Mouse (Mus musculus) E14TG2a.4 (cell line): ENCODE results near the gene Cpvl.

Source experiments
- H3K27me3 ChIP-seq: 2 replicates; pipeline ENCODE4 v1.6.1; 2014; ENCODE audit warnings: low read length, control low read depth; ENCODE audit not compliant: insufficient read depth
- H3K36me3 ChIP-seq: 2 replicates; pipeline ENCODE4 v1.6.1; 2014; ENCODE audit warnings: low read length, control low read depth; ENCODE audit not compliant: insufficient read depth
- H3K4me1 ChIP-seq: replicated peaks from 2 replicates; pipeline ENCODE4 v1.6.1; 2014; ENCODE audit warnings: low read depth, low read length, control low read depth
- H3K4me3 ChIP-seq: replicated peaks from 2 replicates; pipeline ENCODE4 v1.5.1; 2014; ENCODE audit warnings: mild to moderate bottlenecking, low read length
- H3K9me3 ChIP-seq: 2 replicates; pipeline ENCODE4 v1.6.1; 2014; ENCODE audit warnings: low read length, control low read depth
- CTCF ChIP-seq: conservative IDR thresholded peaks from 2 replicates; pipeline ENCODE4 v1.5.1; 2014; ENCODE audit warnings: low read length
- NANOG ChIP-seq: IDR thresholded peaks from 2 replicates; pipeline ENCODE4 v1.6.1; 2014; ENCODE audit warnings: borderline replicate concordance, low read length, mixed read lengths
- POU5F1 ChIP-seq: IDR thresholded peaks from 2 replicates; pipeline ENCODE4 v1.6.1; 2014; ENCODE audit warnings: low read length, borderline replicate concordance

Gene Cpvl

DNA sequence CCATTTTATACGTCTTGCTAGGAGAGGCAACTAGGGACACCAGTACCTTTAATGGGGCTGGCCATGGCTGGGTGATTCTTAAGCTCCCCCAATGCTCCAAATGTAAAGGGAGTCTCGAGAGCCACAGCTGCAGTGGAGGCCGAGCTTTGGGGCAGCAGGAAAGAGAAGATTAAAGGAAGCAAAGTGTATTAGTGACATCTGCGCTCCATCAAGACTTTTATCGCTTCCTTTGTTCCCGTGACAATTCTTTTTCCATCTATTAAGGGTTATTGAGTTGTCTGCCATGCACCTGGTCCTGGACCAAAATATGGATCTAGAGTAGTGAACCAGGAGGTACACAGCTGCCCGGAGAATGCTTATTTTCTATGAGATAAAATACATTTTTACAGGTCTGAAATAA, 65.3 kb downstream of the Cpvl start:
- no peaks in the 10 kb centered on the region for H3K9me3 ChIP-seq
- H3K36me3 ChIP-seq, result no peaks in the 10 kb centered on the region
- TF ChIP-seq CTCF (no peak), POU5F1 (no peak), NANOG (no peak)
- peaks cover 10% of the 10 kb centered on the region for H3K4me1 ChIP-seq
- H3K27me3 ChIP-seq, result no peaks in the 10 kb centered on the region
- H3K4me3 ChIP-seq, result no peak overlapping the region

- H3K4me1 ChIP-seq, result peaks cover 19% of the 10 kb centered on the region
- TF ChIP-seq CTCF (no peak), POU5F1 (no peak), NANOG (no peak)
- no peaks in the 10 kb centered on the region for H3K9me3 ChIP-seq
- H3K4me3 ChIP-seq, result no peak overlapping the region
- no peaks in the 10 kb centered on the region for H3K36me3 ChIP-seq
- no peaks in the 10 kb centered on the region for H3K27me3 ChIP-seq
Measured at GRCm38 (mm10) chr6:53912112-53912782, 66.2 kb downstream of the Cpvl start.

DNA sequence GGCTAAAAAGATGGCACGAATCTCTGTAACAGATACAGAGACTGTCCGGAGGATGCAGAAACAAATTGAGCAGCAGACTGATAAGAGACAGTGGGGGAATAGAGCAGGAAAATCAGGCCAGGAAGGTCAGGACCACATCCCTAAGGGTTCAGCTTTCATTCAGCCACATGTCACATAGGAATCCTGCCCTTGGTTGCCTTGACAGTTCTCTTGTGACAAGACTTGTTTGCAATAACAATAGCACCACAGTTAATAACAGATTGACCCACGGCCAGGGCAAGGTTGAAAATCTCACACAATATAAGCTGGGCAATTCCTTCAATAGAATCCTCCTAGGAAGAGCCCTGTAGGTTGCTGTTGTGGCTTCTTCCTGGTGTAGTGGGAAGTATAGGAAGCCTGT, 68.5 kb downstream of the Cpvl start:
- no peaks in the 10 kb centered on the region for H3K36me3 ChIP-seq
- TF ChIP-seq POU5F1 (no peak), NANOG (no peak), CTCF (no peak)
- no peak overlapping the region for H3K4me3 ChIP-seq
- no peaks in the 10 kb centered on the region for H3K27me3 ChIP-seq
- peaks cover 19% of the 10 kb centered on the region for H3K4me1 ChIP-seq
- no peaks in the 10 kb centered on the region for H3K9me3 ChIP-seq

DNA sequence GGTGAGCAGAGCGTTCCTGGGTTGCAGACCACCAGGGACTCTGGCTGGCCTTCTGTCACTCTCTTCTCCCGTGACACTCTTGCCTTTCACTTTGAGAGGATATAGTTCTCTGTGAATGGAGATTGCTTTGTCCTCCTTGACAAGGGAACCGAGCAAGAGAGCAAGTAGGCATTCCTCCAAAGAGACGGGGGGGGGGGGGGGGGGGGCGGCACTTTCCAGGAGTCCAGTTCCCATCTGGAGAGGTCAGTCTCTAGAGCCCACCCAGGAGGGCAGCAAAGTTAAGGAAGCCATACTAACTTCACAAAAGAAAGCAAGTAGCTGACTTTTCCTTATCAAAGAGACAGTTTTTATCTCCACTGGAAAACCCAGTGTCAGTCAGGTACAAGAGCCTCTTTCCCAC, 69.0 kb downstream of the Cpvl start:
- peaks cover 19% of the 10 kb centered on the region for H3K4me1 ChIP-seq
- H3K9me3 ChIP-seq, result no peaks in the 10 kb centered on the region
- no peak for TF ChIP-seq POU5F1
- TF ChIP-seq CTCF, result no peak
- no peak for TF ChIP-seq NANOG
- H3K36me3 ChIP-seq, result no peaks in the 10 kb centered on the region
- no peaks in the 10 kb centered on the region for H3K27me3 ChIP-seq
- no peak overlapping the region for H3K4me3 ChIP-seq

- H3K9me3 ChIP-seq, result no peaks in the 10 kb centered on the region
- H3K4me3 ChIP-seq, result no peak overlapping the region
- H3K27me3 ChIP-seq, result no peaks in the 10 kb centered on the region
- no peaks in the 10 kb centered on the region for H3K36me3 ChIP-seq
- peaks cover 19% of the 10 kb centered on the region for H3K4me1 ChIP-seq
- TF ChIP-seq POU5F1, result no peak
- no peak for TF ChIP-seq NANOG
- no peak for TF ChIP-seq CTCF
Measured at GRCm38 (mm10) chr6:53906871-53907270, 71.6 kb downstream of the Cpvl start.

DNA sequence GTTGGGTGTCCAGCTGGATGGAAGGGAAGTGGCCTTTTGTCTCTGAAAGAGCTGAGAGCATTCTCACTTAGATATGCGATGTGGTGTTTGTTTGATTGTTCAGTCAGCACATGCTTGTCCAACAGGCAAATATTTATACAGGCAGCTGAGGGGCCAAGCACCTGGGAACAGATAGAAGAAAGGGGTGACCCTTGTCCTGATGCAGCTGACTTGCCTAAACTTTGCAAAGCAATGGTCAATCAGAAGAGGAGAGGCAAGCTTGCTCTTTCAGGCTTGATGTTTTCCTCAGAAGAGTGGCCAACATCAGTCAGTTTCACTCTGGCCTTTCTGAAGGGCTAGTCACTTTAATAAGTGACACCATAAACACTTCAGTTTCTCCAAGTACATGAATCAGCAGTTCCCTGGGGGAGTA, 72.4 kb downstream of the Cpvl start:
- H3K27me3 ChIP-seq, result no peaks in the 10 kb centered on the region
- no peak for TF ChIP-seq NANOG
- no peak for TF ChIP-seq POU5F1
- no peak for TF ChIP-seq CTCF
- H3K36me3 ChIP-seq, result no peaks in the 10 kb centered on the region
- no peaks in the 10 kb centered on the region for H3K9me3 ChIP-seq
- no peak overlapping the region for H3K4me3 ChIP-seq
- H3K4me1 ChIP-seq, result peaks cover 19% of the 10 kb centered on the region

- H3K27me3 ChIP-seq, result no peaks in the 10 kb centered on the region
- H3K4me1 ChIP-seq, result peaks cover 19% of the 10 kb centered on the region
- no peak for TF ChIP-seq CTCF
- TF ChIP-seq NANOG, result no peak
- TF ChIP-seq POU5F1, result no peak
- H3K36me3 ChIP-seq, result no peaks in the 10 kb centered on the region
- H3K4me3 ChIP-seq, result no peak overlapping the region
- no peaks in the 10 kb centered on the region for H3K9me3 ChIP-seq
Measured at GRCm38 (mm10) chr6:53905576-53905975, 72.9 kb downstream of the Cpvl start.

GRCm38 (mm10) chr6:53904703-53905395, 73.6 kb downstream of the Cpvl start:
- H3K4me3 ChIP-seq, result no peak overlapping the region
- no peaks in the 10 kb centered on the region for H3K36me3 ChIP-seq
- no peaks in the 10 kb centered on the region for H3K9me3 ChIP-seq
- H3K27me3 ChIP-seq, result no peaks in the 10 kb centered on the region
- no peak for TF ChIP-seq CTCF
- TF ChIP-seq NANOG, result no peak
- TF ChIP-seq POU5F1, result no peak
- H3K4me1 ChIP-seq, result peaks cover 16% of the 10 kb centered on the region
